Mouse (Mus musculus) MEL (cell line): ENCODE measurements around the gene Rtp2. TPM values are rescaled to one million over a fixed set of nuclear protein-coding genes. Genes with fewer than 3 reads are reported as not detected.

ENCODE experiments used
- DNase-seq: peaks from one replicate; pipeline ENCODE4 v3.0.0; 2011; ENCODE audit warnings: low read depth, low spot score
- H3K27ac ChIP-seq: 2 replicates; pipeline ENCODE4 v1.5.1; 2012; ENCODE audit warnings: low read depth, mild to moderate bottlenecking, control low read depth, low read length, moderate library complexity; ENCODE audit not compliant: control insufficient read depth
- H3K27me3 ChIP-seq, 2 experiments: fragments of 150-350 bp in 1 of 2; sonication (generic) in 1 of 2; 2 replicates each; pipeline ENCODE4 v1.6.1; 2012; ENCODE audit warnings: low read length in 2 of 2, mild to moderate bottlenecking in 2 of 2, improper control_type of control experiment in 1 of 2, moderate library complexity in 1 of 2; ENCODE audit not compliant: insufficient read depth in 2 of 2, control insufficient read depth in 1 of 2
- H3K36me3 ChIP-seq, 2 experiments: 2 replicates each; pipeline ENCODE4 v1.6.1; 2012 to 2014; ENCODE audit warnings: low read length in 2 of 2, improper control_type of control experiment in 1 of 2, inconsistent platforms in 1 of 2, mild to moderate bottlenecking in 1 of 2; ENCODE audit not compliant: insufficient read depth in 2 of 2, control insufficient read depth in 1 of 2
- H3K4me1 ChIP-seq, 2 experiments: fragments of 150-350 bp in 1 of 2; sonication (generic) in 1 of 2; 2 replicates each; pipeline ENCODE4 v1.6.1; 2012; ENCODE audit warnings: low read length in 2 of 2, improper control_type of control experiment in 1 of 2, mild to moderate bottlenecking in 1 of 2; ENCODE audit not compliant: insufficient read depth in 2 of 2, control insufficient read depth in 1 of 2
- H3K4me3 ChIP-seq, 2 experiments: fragments of 150-350 bp in 1 of 2; sonication (generic) in 1 of 2; 2 replicates each; pipeline ENCODE4 v1.5.1; 2012; ENCODE audit warnings: low read depth in 2 of 2, low read length in 2 of 2, mild to moderate bottlenecking in 2 of 2, moderate library complexity in 2 of 2, control low read depth in 1 of 2, improper control_type of control experiment in 1 of 2; ENCODE audit not compliant: control insufficient read depth in 1 of 2, insufficient read depth in 1 of 2
- H3K79me2 ChIP-seq: 2 replicates; pipeline ENCODE4 v1.6.1; 2012; ENCODE audit warnings: mild to moderate bottlenecking, low read length, moderate library complexity; ENCODE audit not compliant: control insufficient read depth, poor library complexity, insufficient read depth
- H3K9ac ChIP-seq: 2 replicates; pipeline ENCODE4 v1.6.1; 2012; ENCODE audit warnings: low read depth, mild to moderate bottlenecking, control low read depth, low read length, moderate library complexity; ENCODE audit not compliant: control insufficient read depth, poor library complexity, severe bottlenecking
- H3K9me3 ChIP-seq: fragments of 150-350 bp; sonication (generic); replicated peaks from 2 replicates; pipeline ENCODE4 v1.6.1; 2012; ENCODE audit warnings: mild to moderate bottlenecking, low read length, improper control_type of control experiment, moderate library complexity; ENCODE audit not compliant: insufficient read depth
- BHLHE40 ChIP-seq: IDR thresholded peaks from 2 replicates; pipeline ENCODE4 v1.6.1; 2012; ENCODE audit warnings: low read depth, mild to moderate bottlenecking, inconsistent platforms, low read length, improper control_type of control experiment, borderline replicate concordance
- CTCF ChIP-seq, 3 experiments: IDR thresholded peaks in 2 of 3; conservative IDR thresholded peaks in 1 of 3; 2 replicates each; pipeline ENCODE4 v1.5.1; 2011 to 2012; ENCODE audit warnings: low read length in 3 of 3, low read depth in 2 of 3, mild to moderate bottlenecking in 2 of 3, improper control_type of control experiment in 1 of 3, inconsistent platforms in 1 of 3, mixed read lengths in 1 of 3, moderate library complexity in 1 of 3; ENCODE audit not compliant: control insufficient read depth in 1 of 3, insufficient read depth in 1 of 3, poor library complexity in 1 of 3, severe bottlenecking in 1 of 3
- GATA1 ChIP-seq: IDR thresholded peaks from 2 replicates; pipeline ENCODE4 v1.6.1; 2011; ENCODE audit warnings: low read depth, low read length, improper control_type of control experiment
- JUND ChIP-seq: IDR thresholded peaks from 2 replicates; pipeline ENCODE4 v1.6.1; 2011; ENCODE audit warnings: low read depth, mild to moderate bottlenecking, improper control_type of control experiment, low read length
- MAX ChIP-seq: IDR thresholded peaks from 2 replicates; pipeline ENCODE4 v1.6.1; 2011; ENCODE audit warnings: low read length, improper control_type of control experiment
- MEF2A ChIP-seq: IDR thresholded peaks from 2 replicates; pipeline ENCODE4 v1.6.1; 2014; ENCODE audit warnings: low read depth, mild to moderate bottlenecking, inconsistent platforms, low read length, improper control_type of control experiment; ENCODE audit not compliant: poor library complexity, insufficient replicate concordance, severe bottlenecking; ENCODE audit errors: extremely low read depth
- MYB ChIP-seq: IDR thresholded peaks from 2 replicates; pipeline ENCODE4 v1.6.1; 2011; ENCODE audit warnings: mild to moderate bottlenecking, low read depth, low read length, improper control_type of control experiment
- MYC ChIP-seq: IDR thresholded peaks from 2 replicates; pipeline ENCODE4 v1.6.1; 2011; ENCODE audit warnings: low read depth, mild to moderate bottlenecking, low read length, improper control_type of control experiment, moderate library complexity
- RCOR1 ChIP-seq: IDR thresholded peaks from 2 replicates; pipeline ENCODE4 v1.6.1; 2012; ENCODE audit warnings: low read depth, mild to moderate bottlenecking, inconsistent platforms, low read length, improper control_type of control experiment
- SMC3 ChIP-seq: IDR thresholded peaks from 2 replicates; pipeline ENCODE4 v1.6.1; 2011; ENCODE audit warnings: low read depth, low read length, improper control_type of control experiment
- TAL1 ChIP-seq: IDR thresholded peaks from 2 replicates; pipeline ENCODE4 v1.6.1; 2012; ENCODE audit warnings: mild to moderate bottlenecking, inconsistent platforms, low read length, moderate library complexity, mixed read lengths
- TBP ChIP-seq: IDR thresholded peaks from 2 replicates; pipeline ENCODE4 v1.8.0; 2011; ENCODE audit warnings: low read depth, low read length, improper control_type of control experiment
- USF1 ChIP-seq: IDR thresholded peaks from 2 replicates; pipeline ENCODE4 v1.6.1; 2014; ENCODE audit warnings: low read depth, mild to moderate bottlenecking, inconsistent platforms, low read length, improper control_type of control experiment, moderate library complexity
- polyA plus RNA-seq, 2 experiments: library from polyadenylated mRNA; stranded (reverse) in 1 of 2; unstranded in 1 of 2; fragments of >175 nt in 1 of 2; fragments of >200 nt in 1 of 2; gene quantifications; 2 replicates each; pipeline versions ENCODE4 v1.2.1 to v1.2.4; 2012; ENCODE audit warnings: low replicate concordance in 2 of 2, low read depth in 1 of 2; ENCODE audit not compliant: insufficient read length in 2 of 2, insufficient read depth in 1 of 2, missing spikeins in 1 of 2
- total RNA-seq: library from RNA; depleted of rRNA; stranded (reverse); fragments of 300-350 nt; gene quantifications from 2 replicates; pipeline ENCODE4 v1.2.3, GENCODE M21; 2012; rRNA removed

Gene Rtp2
- total RNA-seq (not detected in 2 replicates), polyA plus RNA-seq (not detected)

DNA sequence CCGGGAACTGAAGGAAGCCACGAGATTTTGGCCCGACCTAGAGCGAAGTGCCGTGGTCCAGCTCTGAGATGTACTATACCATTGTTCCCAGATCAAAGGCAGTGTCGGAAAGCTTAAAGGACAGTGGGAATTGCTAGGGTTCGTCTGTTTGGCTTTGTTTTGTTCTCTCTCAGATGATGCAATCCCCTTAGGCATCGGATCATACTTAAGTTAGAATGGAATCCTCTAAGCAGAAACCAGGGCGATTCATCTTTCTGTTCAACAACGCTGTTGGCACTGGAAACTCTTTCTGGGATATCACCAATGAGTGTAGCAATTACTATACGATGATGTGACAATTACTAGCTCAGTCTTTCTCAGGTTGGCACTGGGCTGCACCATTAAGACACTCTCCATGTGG, at the start of gene Rtp2:
Rtp2 (minus strand) TSS at position 101 of the 400 bp plus-strand sequence.
- Histone ChIP-seq H3K9me3 (no peaks in the 10 kb centered on the region), H3K9ac (no peak within 1 kb of the TSS), H3K36me3 (no peaks in the 10 kb centered on the region), H3K4me1 (no peaks in the 10 kb centered on the region), H3K27me3 (no peaks in the 10 kb centered on the region), H3K4me3 (no peak within 1 kb of the TSS), H3K79me2 (no peaks in the 10 kb centered on the region), H3K27ac (no peak within 1 kb of the TSS)
- DNase-seq, result no peak
- no peak for TF ChIP-seq GATA1

DNA sequence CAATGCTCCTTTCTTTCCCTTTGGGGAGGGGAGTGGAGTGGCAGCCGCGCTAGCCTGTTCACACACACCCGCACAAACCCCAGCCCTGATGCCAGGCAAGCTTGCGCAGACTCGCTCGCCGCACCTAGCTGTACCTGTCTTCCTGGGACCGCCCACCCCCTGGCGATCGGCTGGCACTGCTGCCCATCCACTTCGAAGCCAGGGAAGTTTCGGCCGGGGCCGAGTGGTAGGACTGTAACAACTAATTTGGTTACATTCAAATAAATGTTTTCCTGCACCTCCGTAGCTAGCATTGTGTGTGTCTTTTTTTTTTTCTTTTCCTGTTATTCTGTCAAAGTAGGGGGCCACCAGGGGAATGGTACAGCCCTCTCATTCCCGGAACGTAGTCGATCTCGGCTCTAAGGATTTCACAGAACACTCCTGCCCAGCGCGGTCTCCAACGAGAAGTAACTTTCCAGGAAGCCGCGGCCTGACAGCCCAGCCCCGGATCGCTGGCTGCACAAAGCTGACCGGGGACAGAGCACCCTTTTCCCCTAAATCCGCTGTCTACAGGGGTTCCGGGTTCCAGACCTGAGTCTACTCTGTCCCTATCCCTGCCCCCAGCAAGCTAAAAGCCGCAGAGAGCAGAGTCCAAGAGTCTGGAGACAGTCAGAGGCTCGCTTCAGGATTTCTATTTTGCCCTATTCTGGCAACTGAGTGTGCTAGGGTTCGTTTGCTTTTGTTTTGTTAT, 49.0 kb upstream of the Rtp2 start:
- Histone ChIP-seq H3K79me2 (no peaks in the 10 kb centered on the region), H3K27me3 (no peaks in the 10 kb centered on the region), H3K4me3 (no peak overlapping the region), H3K9ac (no peak overlapping the region), H3K27ac (no peak overlapping the region), H3K9me3 (no peaks in the 10 kb centered on the region)
- DNase-seq, result no peak
- TF ChIP-seq MAX (no peak), TAL1 (no peak), JUND (no peak), MYB (no peak), MEF2A (no peak), CTCF (IDR thresholded peaks at IDR 0.05 in 2 of 3, conservative IDR thresholded peaks at IDR 0.05 in 1 of 3; ENCODE audit: control insufficient read depth in 1 of 3, insufficient read depth in 1 of 3, low read depth in 2 of 3, low read length in 3 of 3, poor library complexity in 1 of 3, severe bottlenecking in 1 of 3) (no peak), TBP (no peak), RCOR1 (no peak), MYC (no peak), SMC3 (no peak), BHLHE40 (no peak), USF1 (no peak)
- TF ChIP-seq, all 39 proteins: peak for 0
- Histone ChIP-seq H3K4me1 (no peaks in the 10 kb centered on the region), H3K36me3 (no peaks in the 10 kb centered on the region)
